Mouse (Mus musculus): ENCODE results near the gene Sema4d. TPM values are rescaled to one million over a fixed set of nuclear protein-coding genes. Genes with fewer than 3 reads are reported as not detected.

The Sema4d gene
- total and polyA plus RNA-seq, 2 experiments from 2014 or later = 13.7 to 33.1 TPM

DNA sequence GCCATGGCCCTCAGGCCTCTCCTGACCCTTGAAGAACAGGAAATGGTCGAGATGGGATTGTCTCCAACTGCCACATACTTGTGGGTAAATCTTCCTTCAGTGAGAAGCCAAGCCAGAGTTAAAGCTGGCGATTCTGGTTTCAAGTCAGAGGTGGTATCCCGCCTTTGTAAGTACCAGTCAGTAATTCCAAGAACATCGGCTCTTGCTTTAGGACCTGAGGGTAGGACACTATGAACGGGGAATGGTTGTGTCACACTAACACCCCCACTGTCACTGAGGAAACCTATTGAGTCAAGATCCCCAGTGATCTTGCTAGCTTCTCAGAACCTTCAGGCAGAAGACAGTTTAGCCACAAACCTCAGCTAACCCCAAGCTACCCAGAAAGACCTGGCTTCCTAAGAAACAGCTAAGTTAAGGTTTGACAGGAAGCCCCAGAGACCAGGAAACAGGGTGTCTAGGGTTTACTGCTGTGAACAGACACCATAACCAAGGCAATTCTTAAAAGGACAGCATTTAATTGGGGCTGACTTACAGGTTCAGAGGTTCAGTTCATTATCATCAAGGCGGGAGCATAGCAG is 17.3 kb downstream of the Sema4d start:
- no peak overlapping the region for H3K4me3 ChIP-seq (ENCODE audit: low read length)
- H3K9me3 ChIP-seq (ENCODE audit: low read length) = no peaks in the 10 kb centered on the region
- no peaks in the 10 kb centered on the region for H3K36me3 ChIP-seq (ENCODE audit: insufficient read depth, low read length)
- no peaks in the 10 kb centered on the region for H3K27me3 ChIP-seq (ENCODE audit: insufficient read depth, low read length)
- no peak for ATAC-seq
- H3K4me2 ChIP-seq (ENCODE audit: low read depth, low read length) = no peak overlapping the region
- no peak for TF ChIP-seq CTCF (IDR thresholded peaks at IDR 0.05; ENCODE audit: low read depth)
- H3K27ac ChIP-seq = no peak overlapping the region
- peaks cover 17% of the 10 kb centered on the region for H3K4me1 ChIP-seq (ENCODE audit: insufficient read depth, low read length)
- DNase-seq (ENCODE audit: low spot score) = no peak
- no peak overlapping the region for H3K9ac ChIP-seq (replicated peaks; ENCODE audit: low read length)
- 90% methylated on average over 6 of the region's 6 CpGs for WGBS

DNA sequence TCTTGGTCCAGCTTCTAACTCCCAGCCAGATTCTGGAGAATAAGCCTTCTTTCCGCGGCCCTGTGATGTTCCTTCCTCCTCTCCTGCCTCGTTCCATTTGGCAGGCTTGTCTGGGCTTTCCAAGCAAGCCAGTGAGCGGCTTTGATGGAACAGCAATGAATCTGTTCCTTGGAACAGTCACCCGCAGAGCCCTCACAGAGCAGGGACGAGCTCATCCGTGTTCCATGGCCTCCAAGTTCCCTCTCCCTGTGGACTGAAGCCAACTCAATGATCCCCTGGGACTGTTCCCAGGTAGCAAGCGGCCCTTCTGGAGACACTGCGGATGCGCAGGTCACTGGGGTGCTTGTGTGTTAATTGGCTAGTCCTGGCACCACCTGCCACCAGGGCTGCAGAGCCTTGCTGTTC is 21.7 kb downstream of the Sema4d start:
- Histone ChIP-seq H3K4me2 (ENCODE audit: low read depth, low read length) (no peak overlapping the region), H3K4me3 (ENCODE audit: low read length) (no peak overlapping the region), H3K36me3 (ENCODE audit: insufficient read depth, low read length) (no peaks in the 10 kb centered on the region), H3K4me1 (ENCODE audit: insufficient read depth, low read length) (peaks cover under 1% of the 10 kb centered on the region; the same call in 1 of the 2 replicates), H3K27me3 (ENCODE audit: insufficient read depth, low read length) (no peaks in the 10 kb centered on the region), H3K9me3 (ENCODE audit: low read length) (no peaks in the 10 kb centered on the region), H3K9ac (replicated peaks; ENCODE audit: low read length) (no peak overlapping the region), H3K27ac (no peak overlapping the region)
- DNase-seq (ENCODE audit: low spot score) (peak; percentile 7), ATAC-seq (peak; percentile 50; the same call in 1 of the 2 replicates)
- 70% methylated on average over 10 of the region's 10 CpGs for WGBS
- no peak for TF ChIP-seq CTCF (IDR thresholded peaks at IDR 0.05; ENCODE audit: low read depth)

DNA sequence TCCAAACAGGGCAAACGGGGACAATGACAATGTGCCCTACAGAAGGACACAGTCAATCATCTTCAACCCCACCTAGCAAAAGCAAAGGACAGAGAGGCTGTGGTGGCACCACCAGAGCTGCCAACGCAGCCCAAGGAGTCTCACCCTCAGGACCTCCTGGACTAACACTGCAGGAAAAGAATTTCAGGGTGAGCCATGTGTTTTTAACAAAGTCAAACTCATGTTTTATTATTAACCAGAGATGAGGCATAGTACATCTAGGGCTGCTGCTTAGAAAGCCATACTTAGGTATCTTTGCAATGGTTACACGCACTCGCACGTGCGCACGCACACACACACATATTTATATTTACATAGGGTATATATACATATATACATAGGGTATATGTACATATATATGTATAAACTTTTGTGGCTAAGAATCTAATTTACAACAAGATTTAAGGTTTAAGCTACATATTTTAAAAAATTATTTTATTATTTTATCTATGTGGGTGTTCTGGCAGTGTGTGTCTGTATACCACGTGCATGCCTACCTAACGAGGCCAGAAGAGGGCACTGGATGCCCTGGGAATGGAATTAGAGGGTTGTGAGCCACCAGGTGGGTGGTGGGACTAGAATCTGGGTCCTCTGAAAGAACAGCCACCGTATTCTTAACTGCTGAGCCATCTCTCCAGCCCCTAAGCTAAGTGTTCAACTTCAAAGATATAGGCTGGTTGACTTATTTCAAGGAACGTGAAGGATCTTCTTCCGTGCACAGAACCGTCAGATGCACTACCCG is 22.7 kb downstream of the Sema4d start:
- no peaks in the 10 kb centered on the region for H3K27me3 ChIP-seq (ENCODE audit: insufficient read depth, low read length)
- H3K9me3 ChIP-seq (ENCODE audit: low read length) = no peaks in the 10 kb centered on the region
- WGBS = 92% methylated on average over 14 of the region's 14 CpGs
- H3K4me2 ChIP-seq (ENCODE audit: low read depth, low read length) = no peak overlapping the region
- DNase-seq (ENCODE audit: low spot score) (no peak), ATAC-seq (no peak)
- H3K4me3 ChIP-seq (ENCODE audit: low read length) = no peak overlapping the region
- TF ChIP-seq CTCF (IDR thresholded peaks at IDR 0.05; ENCODE audit: low read depth) = no peak
- no peaks in the 10 kb centered on the region; the same call in 1 of the 2 replicates for H3K4me1 ChIP-seq (ENCODE audit: insufficient read depth, low read length)
- no peak overlapping the region for H3K9ac ChIP-seq (replicated peaks; ENCODE audit: low read length)
- H3K36me3 ChIP-seq (ENCODE audit: insufficient read depth, low read length) = no peaks in the 10 kb centered on the region
- no peak overlapping the region for H3K27ac ChIP-seq

DNA sequence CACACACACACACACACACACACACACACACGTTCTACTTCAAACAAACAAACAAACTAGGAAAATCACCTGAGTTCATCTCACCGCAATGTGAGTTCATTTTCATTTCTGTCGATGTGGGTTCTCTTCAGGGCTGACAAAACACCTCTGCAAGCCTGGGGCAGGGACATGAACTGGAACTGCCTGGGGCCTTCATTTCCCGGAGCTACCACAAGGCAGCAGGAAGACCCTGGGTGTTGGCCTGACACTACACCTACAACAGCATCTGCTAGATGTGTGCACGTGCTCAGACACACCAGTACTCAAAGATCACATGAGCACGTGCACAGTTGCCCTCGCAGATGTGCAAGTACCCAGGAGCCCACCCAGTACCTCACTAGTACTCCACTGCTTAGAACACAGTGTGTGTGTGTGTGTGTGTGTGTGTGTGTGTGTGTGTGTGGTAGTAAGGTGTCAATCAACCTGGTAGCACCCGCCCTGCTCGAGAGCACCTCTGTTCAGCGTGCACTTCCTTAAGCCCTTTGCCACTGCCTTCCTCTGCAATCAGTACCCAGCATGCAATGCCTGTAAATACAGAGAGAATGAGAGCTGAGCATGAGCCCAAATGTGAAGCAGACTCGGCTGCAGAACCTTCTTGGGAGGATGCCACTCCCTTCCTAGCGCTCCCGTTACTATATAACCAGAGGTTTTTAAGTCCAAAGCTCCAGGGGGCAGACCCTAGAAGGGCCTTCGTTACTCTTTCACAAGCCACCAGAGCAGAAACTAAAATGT is 25.4 kb downstream of the Sema4d start:
- H3K4me2 ChIP-seq (ENCODE audit: low read depth, low read length) = no peak overlapping the region
- no peak overlapping the region for H3K27ac ChIP-seq
- H3K4me3 ChIP-seq (ENCODE audit: low read length) = no peak overlapping the region
- WGBS = 78% methylated on average over 14 of the region's 14 CpGs
- H3K9me3 ChIP-seq (ENCODE audit: low read length) = no peaks in the 10 kb centered on the region
- ATAC-seq (no peak), DNase-seq (ENCODE audit: low spot score) (no peak)
- no peak overlapping the region for H3K9ac ChIP-seq (replicated peaks; ENCODE audit: low read length)
- no peaks in the 10 kb centered on the region for H3K27me3 ChIP-seq (ENCODE audit: insufficient read depth, low read length)
- TF ChIP-seq CTCF (IDR thresholded peaks at IDR 0.05; ENCODE audit: low read depth) = no peak
- no peaks in the 10 kb centered on the region for H3K36me3 ChIP-seq (ENCODE audit: insufficient read depth, low read length)
- no peaks in the 10 kb centered on the region; the same call in 1 of the 2 replicates for H3K4me1 ChIP-seq (ENCODE audit: insufficient read depth, low read length)

DNA sequence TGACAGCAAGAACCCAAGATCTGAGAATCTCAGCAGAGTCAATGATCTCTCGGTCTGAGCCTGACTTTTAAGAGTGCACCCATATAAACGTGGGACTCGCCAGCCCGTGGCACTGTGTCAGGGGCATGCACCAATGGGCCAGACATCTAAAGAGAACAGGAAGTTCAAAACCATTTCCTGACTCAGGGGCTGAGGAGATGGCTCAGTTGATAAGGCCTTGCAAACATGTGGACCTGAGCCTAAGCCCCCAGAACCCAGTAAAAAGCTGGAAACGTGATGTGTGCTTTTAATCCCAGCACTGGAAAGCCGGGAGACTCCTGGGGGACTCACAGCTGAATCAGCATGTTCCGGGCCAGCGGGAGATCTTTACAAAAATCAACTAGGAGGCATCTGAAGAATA is 26.0 kb downstream of the Sema4d start:
- WGBS = 71% methylated on average over 8 of the region's 8 CpGs
- H3K9ac ChIP-seq (replicated peaks; ENCODE audit: low read length) = no peak overlapping the region
- no peak overlapping the region for H3K4me2 ChIP-seq (ENCODE audit: low read depth, low read length)
- ATAC-seq (no peak), DNase-seq (ENCODE audit: low spot score) (no peak)
- no peaks in the 10 kb centered on the region for H3K9me3 ChIP-seq (ENCODE audit: low read length)
- no peaks in the 10 kb centered on the region for H3K36me3 ChIP-seq (ENCODE audit: insufficient read depth, low read length)
- no peak for TF ChIP-seq CTCF (IDR thresholded peaks at IDR 0.05; ENCODE audit: low read depth)
- H3K27me3 ChIP-seq (ENCODE audit: insufficient read depth, low read length) = no peaks in the 10 kb centered on the region
- no peaks in the 10 kb centered on the region; the same call in 1 of the 2 replicates for H3K4me1 ChIP-seq (ENCODE audit: insufficient read depth, low read length)
- H3K4me3 ChIP-seq (ENCODE audit: low read length) = no peak overlapping the region
- H3K27ac ChIP-seq = no peak overlapping the region

DNA sequence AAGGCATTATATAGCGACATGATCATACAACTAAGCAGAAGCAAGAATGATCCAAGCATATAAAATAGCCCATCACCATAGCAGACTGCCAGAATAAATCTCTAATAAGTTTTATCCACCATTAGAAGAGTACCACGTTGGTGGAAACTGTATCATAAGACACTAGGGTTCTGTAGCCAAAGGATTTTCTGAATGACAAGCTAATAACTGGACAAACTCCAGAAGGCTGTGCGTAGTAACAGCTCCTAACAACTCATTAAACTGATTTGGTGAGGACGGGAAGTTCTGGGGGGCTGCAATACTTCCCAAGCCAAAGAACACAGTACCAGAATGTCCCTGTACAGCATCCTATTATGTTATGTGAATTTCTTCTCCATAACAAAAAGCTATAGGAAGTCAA is 26.8 kb downstream of the Sema4d start:
- TF ChIP-seq CTCF (IDR thresholded peaks at IDR 0.05; ENCODE audit: low read depth) = no peak
- 64% methylated on average over 4 of the region's 4 CpGs for WGBS

More for the DNA sequence above, 26.8 kb downstream of the Sema4d start:
- H3K27me3 ChIP-seq (ENCODE audit: insufficient read depth, low read length) = no peaks in the 10 kb centered on the region
- no peak overlapping the region for H3K4me3 ChIP-seq (ENCODE audit: low read length)
- H3K9me3 ChIP-seq (ENCODE audit: low read length) = no peaks in the 10 kb centered on the region
- H3K9ac ChIP-seq (replicated peaks; ENCODE audit: low read length) = no peak overlapping the region
- H3K27ac ChIP-seq = no peak overlapping the region
- no peaks in the 10 kb centered on the region; the same call in 1 of the 2 replicates for H3K4me1 ChIP-seq (ENCODE audit: insufficient read depth, low read length)
- DNase-seq (ENCODE audit: low spot score) (no peak), ATAC-seq (no peak)
- no peak overlapping the region for H3K4me2 ChIP-seq (ENCODE audit: low read depth, low read length)
- H3K36me3 ChIP-seq (ENCODE audit: insufficient read depth, low read length) = no peaks in the 10 kb centered on the region

Data from hindbrain, postnatal 0 days (tissue).